Mouse (Mus musculus) kidney, embryonic 14.5 days (tissue): ENCODE measurements around the gene Lrrc31. TPM values are rescaled to one million over a fixed set of nuclear protein-coding genes. Genes with fewer than 3 reads are reported as not detected.

Source experiments
- ATAC-seq: fragments of 200-750 bp; cut with Nextera tagmentation; 2 replicates; pipeline ENCODE4 v1.8.0; 2017; ENCODE audit warnings: moderate number of reproducible peaks, mild to moderate bottlenecking, moderate TSS enrichment, moderate library complexity; ENCODE audit not compliant: low FRiP score, low TSS enrichment
- H3K27ac ChIP-seq: fragments of 300-500 bp; sonication (generic); 2 replicates; pipeline ENCODE4 v1.5.1; 2014; ENCODE audit warnings: low read depth, mild to moderate bottlenecking, low read length, moderate library complexity, mixed read lengths
- H3K27me3 ChIP-seq: fragments of 300-500 bp; sonication (generic); 2 replicates; pipeline ENCODE4 v1.6.1; 2014; ENCODE audit warnings: mild to moderate bottlenecking, low read length; ENCODE audit not compliant: control insufficient read depth, insufficient read depth
- H3K36me3 ChIP-seq: fragments of 300-500 bp; sonication (generic); 2 replicates; pipeline ENCODE4 v1.6.1; 2014; ENCODE audit warnings: low read length, mixed read lengths; ENCODE audit not compliant: control insufficient read depth, insufficient read depth
- H3K4me1 ChIP-seq: fragments of 300-500 bp; sonication (generic); 2 replicates; pipeline ENCODE4 v1.6.1; 2014; ENCODE audit warnings: low read length, mixed read lengths; ENCODE audit not compliant: control insufficient read depth, insufficient read depth
- H3K4me2 ChIP-seq: fragments of 300-500 bp; sonication (generic); replicated peaks from 2 replicates; pipeline ENCODE4 v1.6.1; 2014; ENCODE audit warnings: low read depth, mild to moderate bottlenecking, low read length
- H3K4me3 ChIP-seq: fragments of 300-500 bp; sonication (generic); 2 replicates; pipeline ENCODE4 v1.5.1; 2014; ENCODE audit warnings: mild to moderate bottlenecking, low read length
- H3K9ac ChIP-seq: fragments of 300-500 bp; sonication (generic); 2 replicates; pipeline ENCODE4 v1.6.1; 2014; ENCODE audit warnings: low read depth, mild to moderate bottlenecking, low read length, moderate library complexity
- H3K9me3 ChIP-seq: fragments of 300-500 bp; sonication (generic); 2 replicates; pipeline ENCODE4 v1.6.1; 2016; ENCODE audit warnings: low read length; ENCODE audit not compliant: control insufficient read depth
- WGBS: fragments of 180-500 bp; shearing (Covaris S2); extraction: QIAGEN DNeasy Blood & Tissue Kit; methylation state at CpG from one replicate; pipeline ENCODE4 v1.1.7; 2014; 5-methylcytosine and 5-hydroxymethylcytosine counted together
- polyA plus RNA-seq: library from polyadenylated mRNA; unstranded; fragments of >200 nt; fragmentation: Nextera tagmentation; extraction: Ambion mirVana; gene quantifications from 2 replicates; pipeline ENCODE4 v1.2.1, GENCODE M21; 2014

Gene Lrrc31
- polyA plus RNA-seq, 1 experiment from 2014 or later, result 0.24 TPM

DNA sequence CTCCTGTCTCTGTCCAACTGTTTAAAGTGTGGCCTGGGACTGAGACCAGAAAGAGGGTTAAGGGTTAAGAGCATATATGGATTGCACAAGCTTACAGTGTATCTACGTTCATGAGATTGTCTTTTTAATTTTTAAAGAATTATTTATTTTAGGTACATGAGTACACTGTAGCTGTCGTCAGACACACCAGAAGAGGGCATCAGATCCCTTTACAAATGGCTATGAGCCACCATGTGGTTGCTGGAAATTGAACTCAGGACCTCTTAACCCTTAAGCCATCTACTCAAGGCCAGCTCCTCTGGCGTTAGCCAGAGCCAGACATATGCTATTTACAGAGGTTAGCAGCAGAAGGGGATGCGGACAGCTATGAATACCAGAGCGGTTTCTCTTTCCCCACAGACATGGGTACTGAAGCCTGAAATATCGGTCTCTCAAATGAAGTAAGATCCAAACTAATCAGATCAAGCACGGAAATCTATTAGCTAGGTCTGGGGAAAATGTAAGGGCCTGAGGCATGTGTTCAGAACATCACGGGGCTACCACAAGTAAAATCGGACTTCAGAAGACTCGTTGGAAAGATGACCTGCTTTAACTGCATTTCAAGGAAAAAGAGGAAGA lies 25.3 kb upstream of the Lrrc31 start:
- no peak overlapping the region for H3K4me3 ChIP-seq
- no peaks in the 10 kb centered on the region for H3K36me3 ChIP-seq
- ATAC-seq, result no peak
- H3K4me2 ChIP-seq, result no peak overlapping the region
- H3K9me3 ChIP-seq, result no peaks in the 10 kb centered on the region
- no peak overlapping the region for H3K9ac ChIP-seq
- H3K27me3 ChIP-seq, result no peaks in the 10 kb centered on the region
- H3K4me1 ChIP-seq, result no peaks in the 10 kb centered on the region
- H3K27ac ChIP-seq, result no peak overlapping the region
- 75% methylated on average over 10 of the region's 10 CpGs for WGBS

DNA sequence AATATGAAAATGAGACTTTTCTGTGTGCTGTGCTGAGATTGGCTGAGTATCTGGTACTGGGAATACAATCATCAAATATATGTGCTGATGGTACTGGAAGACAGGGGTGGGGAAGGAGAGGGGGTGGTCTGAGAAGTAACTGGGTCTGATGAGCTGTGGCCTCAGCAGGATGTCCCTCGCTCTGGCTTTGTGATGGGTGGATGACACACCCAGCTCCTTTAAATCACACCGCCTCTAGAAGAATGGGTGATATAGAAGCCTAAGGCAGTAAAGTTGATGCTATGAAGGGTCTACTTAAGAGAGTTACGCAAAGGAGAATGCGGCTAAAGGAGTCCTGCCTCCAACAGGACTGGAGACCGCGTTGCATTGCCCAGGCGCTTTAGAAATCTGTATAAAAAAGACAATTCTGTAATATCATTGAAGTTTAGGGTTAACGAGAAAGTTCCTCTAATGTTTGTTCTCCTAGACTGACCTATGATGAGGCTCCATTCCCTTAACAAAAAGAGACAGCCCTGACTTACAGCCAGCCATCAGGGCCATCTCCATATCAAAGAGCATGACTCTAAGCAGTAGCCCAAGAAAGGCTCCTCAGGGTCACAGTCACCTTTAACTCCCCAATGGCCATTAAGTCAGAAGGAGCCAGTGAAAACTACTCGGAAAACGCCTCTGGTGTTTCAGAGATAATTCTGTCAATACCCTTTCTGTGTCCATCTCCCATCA lies 24.6 kb upstream of the Lrrc31 start:
- H3K27ac ChIP-seq, result no peak overlapping the region
- ATAC-seq, result no peak
- no peaks in the 10 kb centered on the region for H3K36me3 ChIP-seq
- no peaks in the 10 kb centered on the region for H3K27me3 ChIP-seq
- H3K4me1 ChIP-seq, result no peaks in the 10 kb centered on the region
- H3K4me2 ChIP-seq, result no peak overlapping the region
- H3K9me3 ChIP-seq, result no peaks in the 10 kb centered on the region
- 47% methylated on average over 10 of the region's 10 CpGs for WGBS
- no peak overlapping the region for H3K4me3 ChIP-seq
- H3K9ac ChIP-seq, result no peak overlapping the region

DNA sequence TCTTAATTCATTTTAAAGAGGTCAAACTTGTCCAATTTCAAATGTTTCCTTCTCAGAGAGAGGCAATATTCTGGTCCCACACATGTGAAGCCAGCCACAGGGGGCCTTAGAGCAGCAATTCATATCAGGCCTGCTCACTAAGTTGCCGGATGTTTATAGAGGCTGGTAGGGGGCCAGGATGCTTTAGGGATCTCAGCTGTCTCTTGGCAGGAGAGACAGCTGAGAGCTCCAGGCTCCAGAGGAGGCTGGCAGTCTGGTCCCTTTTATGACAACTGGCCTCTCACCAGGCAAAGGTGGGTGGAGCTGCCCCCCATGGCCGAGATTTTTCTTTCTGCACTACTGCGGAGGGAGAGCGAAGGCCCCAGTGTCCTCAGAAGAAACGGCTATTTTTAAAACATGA lies 23.5 kb upstream of the Lrrc31 start:
- WGBS, result 33% methylated on average over 5 of the region's 5 CpGs
- H3K4me2 ChIP-seq, result no peak overlapping the region
- no peak overlapping the region for H3K27ac ChIP-seq
- H3K27me3 ChIP-seq, result no peaks in the 10 kb centered on the region
- no peak overlapping the region for H3K9ac ChIP-seq
- no peak overlapping the region for H3K4me3 ChIP-seq
- H3K36me3 ChIP-seq, result no peaks in the 10 kb centered on the region
- no peak; the same call in 1 of the 2 replicates for ATAC-seq
- no peaks in the 10 kb centered on the region for H3K4me1 ChIP-seq
- H3K9me3 ChIP-seq, result no peaks in the 10 kb centered on the region

DNA sequence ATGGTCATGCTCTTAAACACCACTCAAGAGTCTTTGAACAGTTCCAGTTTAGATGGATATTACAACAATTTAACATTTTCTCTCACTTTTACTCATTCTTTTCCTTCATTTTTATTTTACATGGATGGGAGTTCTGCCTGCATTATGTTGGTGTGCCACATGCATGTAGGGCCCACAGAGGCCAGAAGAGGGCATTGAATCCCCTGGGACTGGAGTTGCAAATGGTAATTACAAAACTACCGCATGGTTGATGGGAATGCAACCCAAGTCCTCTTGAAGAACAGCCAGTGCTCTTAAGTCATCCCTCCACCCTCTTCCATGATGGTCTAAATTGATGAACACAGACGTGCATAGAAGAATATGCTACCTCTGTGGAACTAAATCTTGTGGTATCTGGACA lies 22.8 kb upstream of the Lrrc31 start:
- H3K4me2 ChIP-seq, result no peak overlapping the region
- H3K27ac ChIP-seq, result no peak overlapping the region
- no peaks in the 10 kb centered on the region for H3K36me3 ChIP-seq
- H3K4me1 ChIP-seq, result no peaks in the 10 kb centered on the region
- H3K9me3 ChIP-seq, result no peaks in the 10 kb centered on the region
- no peak overlapping the region for H3K9ac ChIP-seq
- 88% methylated on average over 2 of the region's 2 CpGs for WGBS
- no peak overlapping the region for H3K4me3 ChIP-seq
- H3K27me3 ChIP-seq, result no peaks in the 10 kb centered on the region
- no peak for ATAC-seq

DNA sequence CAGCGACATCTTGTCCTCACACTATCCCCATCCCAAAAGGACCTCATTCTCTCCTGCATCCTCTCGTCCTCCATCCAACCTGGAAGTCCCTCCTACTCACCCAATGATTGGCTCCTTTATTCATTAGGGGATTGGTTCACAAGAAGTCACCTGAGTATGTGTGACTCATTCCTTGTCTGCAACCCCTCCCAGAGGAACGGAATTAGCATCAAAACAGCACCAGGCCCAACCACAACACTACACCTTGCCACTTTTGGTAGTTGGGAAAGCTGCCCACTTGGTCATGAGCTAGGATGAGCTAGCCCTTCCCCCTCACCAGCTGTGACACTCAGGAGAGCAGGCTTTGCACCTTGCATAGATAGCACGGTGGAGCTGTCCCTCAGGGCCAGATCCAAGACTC lies 22.4 kb upstream of the Lrrc31 start:
- no peak overlapping the region for H3K4me3 ChIP-seq
- no peaks in the 10 kb centered on the region for H3K27me3 ChIP-seq
- no peak for ATAC-seq
- H3K36me3 ChIP-seq, result no peaks in the 10 kb centered on the region
- H3K27ac ChIP-seq, result no peak overlapping the region
- no peaks in the 10 kb centered on the region for H3K9me3 ChIP-seq
- H3K4me2 ChIP-seq, result no peak overlapping the region
- no peaks in the 10 kb centered on the region for H3K4me1 ChIP-seq
- 84% methylated on average over 4 of the region's 4 CpGs for WGBS
- no peak overlapping the region for H3K9ac ChIP-seq

DNA sequence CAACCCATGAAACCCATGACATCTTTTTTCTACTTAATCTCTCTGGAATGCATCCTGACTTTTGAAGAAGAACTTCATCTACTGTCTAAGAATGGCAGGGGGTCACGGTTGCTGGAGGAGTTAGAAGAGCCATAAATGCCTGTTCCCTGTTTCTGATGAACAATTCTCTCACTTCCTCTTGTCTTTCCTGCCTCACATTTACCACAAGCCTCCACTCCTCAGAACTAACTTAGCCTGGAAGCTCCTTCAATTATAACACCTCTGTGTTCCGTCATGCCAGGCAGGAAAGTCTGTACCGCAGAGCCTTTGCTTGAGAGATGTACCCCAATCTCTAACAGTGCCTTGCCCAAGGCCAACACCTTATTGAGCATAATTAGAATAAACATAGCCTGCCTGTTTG lies 19.0 kb upstream of the Lrrc31 start:
- no peaks in the 10 kb centered on the region for H3K4me1 ChIP-seq
- H3K4me3 ChIP-seq, result no peak overlapping the region
- H3K36me3 ChIP-seq, result no peaks in the 10 kb centered on the region
- no peaks in the 10 kb centered on the region for H3K9me3 ChIP-seq
- H3K4me2 ChIP-seq, result no peak overlapping the region
- H3K27me3 ChIP-seq, result no peaks in the 10 kb centered on the region
- H3K27ac ChIP-seq, result no peak overlapping the region
- WGBS, result 80% methylated on average over 3 of the region's 3 CpGs
- no peak for ATAC-seq
- H3K9ac ChIP-seq, result no peak overlapping the region

DNA sequence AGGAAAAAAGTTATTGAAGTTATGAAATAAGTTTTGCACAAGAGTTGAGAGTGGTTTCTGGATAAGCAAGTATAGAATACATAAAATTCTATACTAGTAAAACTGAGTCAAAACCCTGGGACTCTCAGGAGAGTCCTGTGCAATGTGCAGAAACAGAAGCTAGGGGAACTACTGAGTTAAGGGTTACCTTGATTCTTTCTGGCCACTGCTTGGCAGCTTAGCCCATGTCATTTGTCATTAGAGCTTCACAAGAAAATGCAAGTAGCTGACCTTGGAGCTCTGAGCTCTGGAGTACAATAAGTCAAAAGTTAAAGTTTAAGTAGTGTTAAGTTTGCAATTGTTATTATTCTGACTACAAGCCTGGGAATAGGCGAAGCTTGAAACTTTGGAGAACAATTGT lies 13.7 kb upstream of the Lrrc31 start:
- H3K36me3 ChIP-seq, result no peaks in the 10 kb centered on the region
- H3K27ac ChIP-seq, result no peak overlapping the region
- no peak for ATAC-seq
- H3K9me3 ChIP-seq, result no peaks in the 10 kb centered on the region
- no peaks in the 10 kb centered on the region for H3K4me1 ChIP-seq
- H3K9ac ChIP-seq, result no peak overlapping the region
- no peak overlapping the region for H3K4me2 ChIP-seq
- no peaks in the 10 kb centered on the region for H3K27me3 ChIP-seq
- H3K4me3 ChIP-seq, result no peak overlapping the region
- WGBS, result 61% methylated on average over 1 of the region's 1 CpGs

DNA sequence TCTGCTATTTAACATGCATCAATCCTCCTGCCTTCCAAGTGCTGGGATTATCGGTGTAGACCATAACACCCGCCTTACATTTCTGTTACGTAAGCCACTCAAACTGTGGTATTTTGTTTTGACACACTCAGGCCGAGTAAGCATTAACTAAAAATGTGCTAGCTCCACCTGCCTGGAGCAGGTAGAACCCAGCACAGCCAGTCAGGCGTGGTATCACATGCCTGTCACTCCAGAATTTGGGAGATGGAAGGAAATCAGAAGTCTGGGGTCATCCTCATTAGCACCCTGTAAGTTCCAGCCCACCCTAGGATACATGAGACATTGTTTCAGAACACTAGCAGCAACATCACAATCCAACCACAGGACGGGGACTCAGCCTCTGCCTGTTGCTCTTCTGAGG lies 10.5 kb upstream of the Lrrc31 start:
- Histone ChIP-seq H3K9ac (no peak overlapping the region), H3K27me3 (no peaks in the 10 kb centered on the region), H3K4me2 (no peak overlapping the region), H3K27ac (no peak overlapping the region), H3K4me3 (no peak overlapping the region), H3K9me3 (no peaks in the 10 kb centered on the region), H3K36me3 (no peaks in the 10 kb centered on the region), H3K4me1 (no peaks in the 10 kb centered on the region)
- no peak for ATAC-seq
- WGBS, result 86% methylated on average over 6 of the region's 6 CpGs

DNA sequence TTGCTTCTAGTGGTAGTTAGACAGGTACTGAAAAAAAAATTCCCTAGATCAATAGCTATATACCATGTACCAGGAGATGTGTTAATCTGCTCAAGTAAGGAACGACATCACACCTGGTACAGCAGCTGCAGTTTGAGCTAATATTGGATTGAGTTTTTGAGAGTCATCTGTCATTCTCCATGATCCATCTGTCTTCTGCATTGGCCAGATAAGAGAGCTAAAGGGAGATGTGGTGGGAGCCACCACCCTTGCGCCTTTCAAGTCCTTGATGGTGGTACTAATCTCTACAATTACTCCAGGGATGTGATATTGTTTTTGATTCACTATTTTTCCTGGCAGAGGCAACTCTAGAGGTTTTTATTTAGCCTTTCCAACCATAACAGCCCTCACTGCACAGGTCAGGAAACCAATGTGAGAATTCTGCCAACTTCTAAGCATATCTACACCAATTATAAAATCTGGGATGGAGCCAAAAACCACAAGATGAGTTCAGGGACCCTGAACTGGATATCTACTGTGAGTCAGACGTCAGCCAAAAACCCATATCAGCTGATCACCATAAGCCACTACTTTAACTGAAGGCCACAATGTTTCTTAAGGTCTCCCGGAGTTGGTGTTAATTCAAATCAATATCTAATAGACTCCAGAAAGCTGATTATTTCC lies 7.1 kb upstream of the Lrrc31 start:
- Histone ChIP-seq H3K27ac (no peak overlapping the region), H3K36me3 (no peaks in the 10 kb centered on the region), H3K4me2 (no peak overlapping the region), H3K27me3 (no peaks in the 10 kb centered on the region), H3K9me3 (no peaks in the 10 kb centered on the region), H3K4me3 (no peak overlapping the region), H3K9ac (no peak overlapping the region), H3K4me1 (no peaks in the 10 kb centered on the region)
- WGBS, result 79% methylated on average over 4 of the region's 4 CpGs
- ATAC-seq, result no peak
